Mouse (Mus musculus) heart, adult 2 months (tissue): ENCODE data around the gene Prdm16.

Experiments used
- CTCF ChIP-seq: fragments of 200-600 bp; IDR thresholded peaks from 2 replicates; pipeline ENCODE4 v1.8.1; 2022; ENCODE audit warnings: antibody characterized with exemption, mild to moderate bottlenecking, moderate library complexity
- POLR2A ChIP-seq: fragments of 200-500 bp; IDR thresholded peaks from 2 replicates; pipeline ENCODE4 v1.6.1; 2011; ENCODE audit warnings: mild to moderate bottlenecking, low read depth, low read length, control low read depth; ENCODE audit not compliant: insufficient read depth

DNA sequence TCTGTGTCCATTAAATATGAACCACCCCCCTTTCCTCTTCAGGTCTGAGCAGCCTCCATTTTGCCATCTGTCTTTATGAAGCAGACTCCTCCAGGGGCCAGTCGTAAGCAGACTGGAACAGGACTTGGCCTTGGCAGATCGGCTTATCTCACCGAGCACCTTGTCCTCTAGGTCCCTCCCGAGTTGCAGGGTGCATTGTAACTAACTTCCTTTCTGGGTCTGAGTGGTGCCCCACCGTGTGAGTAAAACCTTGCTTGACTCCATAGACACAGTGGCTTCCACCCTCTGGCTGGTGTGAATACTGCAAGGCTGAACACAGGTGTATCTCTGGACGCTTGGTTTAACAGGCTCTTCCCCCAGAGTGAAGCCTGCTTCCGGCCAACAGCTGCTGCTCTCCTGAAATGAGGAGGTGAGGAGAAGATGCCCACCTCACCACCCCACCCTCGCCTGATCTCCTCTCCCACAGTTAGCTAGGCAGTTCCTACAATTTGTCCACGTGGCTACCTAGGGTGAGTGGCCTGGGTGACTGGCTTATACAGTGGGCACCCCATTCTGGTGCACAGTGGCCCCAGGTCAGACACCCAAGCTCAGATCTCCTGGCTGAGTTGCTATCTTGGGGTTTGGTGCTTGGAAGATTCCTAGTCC lies 94.9 kb downstream of the Prdm16 start:
- TF ChIP-seq CTCF = peak; percentile 47
- TF ChIP-seq POLR2A = no peak
